Mouse (Mus musculus): ENCODE data around the gene Gcm2. TPM values are rescaled to one million over a fixed set of nuclear protein-coding genes. Genes with fewer than 3 reads are reported as not detected.

The Gcm2 gene
- total RNA-seq, 2 experiments from 2014 or later: not detected

DNA sequence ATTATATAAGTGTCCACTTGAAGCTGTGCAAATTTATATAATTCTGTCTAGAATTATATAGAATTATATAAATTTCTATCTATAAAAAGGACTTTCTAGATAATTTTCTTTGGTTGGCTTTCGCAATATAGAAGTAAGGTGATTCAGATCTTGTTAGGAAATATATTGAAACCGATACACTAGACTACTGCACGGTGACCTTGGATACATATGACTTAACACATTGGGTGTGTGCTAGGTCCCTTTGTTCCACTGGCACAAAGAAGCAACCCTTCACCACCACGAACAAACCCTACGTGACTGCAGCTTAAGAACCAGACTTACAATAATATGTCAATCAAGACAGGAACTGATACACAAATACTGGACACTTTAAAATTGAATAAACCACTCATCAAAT, 31.0 kb downstream of the Gcm2 start:
- no peak for DNase-seq (ENCODE audit: low spot score in 2 of 2)

DNA sequence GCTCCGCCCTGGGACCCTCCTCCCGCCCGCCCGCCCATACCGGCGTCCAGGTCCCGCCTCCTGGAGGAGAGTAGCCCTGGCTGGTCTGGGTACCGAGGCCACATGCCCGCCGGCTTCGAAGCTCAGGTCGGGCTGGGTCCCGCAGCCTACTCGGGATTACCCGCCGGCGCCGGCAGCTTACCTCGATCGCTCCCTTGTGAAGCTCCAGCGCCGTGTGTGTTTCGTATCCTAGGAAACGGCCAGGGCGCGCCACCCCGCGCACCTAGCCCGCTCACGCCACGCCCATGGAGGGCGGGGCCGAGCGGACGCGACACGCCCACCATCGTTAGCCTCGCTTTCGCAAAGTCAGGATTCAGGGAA, 31.4 kb downstream of the Gcm2 start, which contains the start of gene Mak:
Mak (minus strand) TSS at position 286 of the 360 bp plus-strand sequence.
- DNase-seq (ENCODE audit: low spot score in 2 of 2): peak; percentile 51 to 65

GRCm38 (mm10) chr13:41078690-41079420, 32.0 kb downstream of the Gcm2 start:
- peak in 1 of 2 experiments; percentile 10 for DNase-seq (ENCODE audit: low spot score in 2 of 2)

GRCm38 (mm10) chr13:41077921-41078320, 32.9 kb downstream of the Gcm2 start:
- DNase-seq (ENCODE audit: low spot score in 2 of 2): no peak

- no peak for DNase-seq (ENCODE audit: low spot score in 2 of 2)
Observed at GRCm38 (mm10) chr13:41073819-41074218, 37.0 kb downstream of the Gcm2 start.

- DNase-seq (ENCODE audit: low spot score in 2 of 2): no peak
Observed at GRCm38 (mm10) chr13:41071617-41072016, 39.2 kb downstream of the Gcm2 start.

DNA sequence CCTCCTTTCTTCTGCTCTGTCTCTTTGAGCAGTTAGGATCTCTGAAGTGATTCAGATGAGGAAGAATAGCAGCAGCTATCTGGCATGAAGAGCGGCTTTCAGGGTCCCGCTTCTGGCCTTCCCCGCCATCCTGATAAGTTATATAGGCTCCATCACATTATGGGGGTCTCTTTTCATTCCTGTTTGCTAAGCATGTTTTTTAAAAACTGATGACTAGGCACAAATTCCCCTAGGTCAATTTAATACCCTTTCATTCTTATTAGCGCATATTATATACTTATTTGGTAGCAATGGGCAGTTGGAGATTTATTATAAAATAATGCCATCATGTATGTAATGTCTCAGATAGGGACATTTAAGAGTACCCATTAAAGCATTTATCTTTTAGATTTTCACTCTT, 43.2 kb downstream of the Gcm2 start:
- no peak for DNase-seq (ENCODE audit: low spot score in 2 of 2)

- no peak for DNase-seq (ENCODE audit: low spot score in 2 of 2)
Observed at GRCm38 (mm10) chr13:41051965-41052364, 58.9 kb downstream of the Gcm2 start.

Other genes with a start within 250 kb of the Gcm2 start
- gene Pak1ip1, start 110.0 kb downstream of the Gcm2 start, total RNA-seq (2021): 10 to 100 TPM; 40.6 to 41.1 TPM
- gene Tmem14c, start 94.7 kb downstream of the Gcm2 start, total RNA-seq (2021): 10 to 100 TPM; 52.2 to 56.1 TPM
- 1 to 10 TPM; 1.0 to 1.3 TPM for gene Mak, start 31.3 kb downstream of the Gcm2 start, total RNA-seq (2021)
- under 1 TPM in 1 of 2 experiments, not detected in 1; 0.48 TPM for gene Sycp2l, start 3.3 kb upstream of the Gcm2 start, total RNA-seq (2021)
- gene Elovl2, start 109.4 kb upstream of the Gcm2 start, total RNA-seq (2021): 10 to 100 TPM; 16.1 to 16.4 TPM
- 100 to 1,000 TPM; 140 to 147 TPM for gene Smim13, start 138.8 kb upstream of the Gcm2 start, total RNA-seq (2021)
- not detected for gene Gm17364, start 162.9 kb upstream of the Gcm2 start, total RNA-seq (2021)